Mouse (Mus musculus): Measurements from ENCODE around the gene Scn8a.

Scn8a gene

GRCm38 (mm10) chr15:100869558-100869957, at the start of gene Scn8a:
TSS of gene Scn8a (plus strand) at chr15:100869858.
- no peak for ATAC-seq (ENCODE audit: low TSS enrichment)

GRCm38 (mm10) chr15:100821824-100822223, 47.8 kb upstream of the Scn8a start:
- no peak for ATAC-seq (ENCODE audit: low TSS enrichment)

DNA sequence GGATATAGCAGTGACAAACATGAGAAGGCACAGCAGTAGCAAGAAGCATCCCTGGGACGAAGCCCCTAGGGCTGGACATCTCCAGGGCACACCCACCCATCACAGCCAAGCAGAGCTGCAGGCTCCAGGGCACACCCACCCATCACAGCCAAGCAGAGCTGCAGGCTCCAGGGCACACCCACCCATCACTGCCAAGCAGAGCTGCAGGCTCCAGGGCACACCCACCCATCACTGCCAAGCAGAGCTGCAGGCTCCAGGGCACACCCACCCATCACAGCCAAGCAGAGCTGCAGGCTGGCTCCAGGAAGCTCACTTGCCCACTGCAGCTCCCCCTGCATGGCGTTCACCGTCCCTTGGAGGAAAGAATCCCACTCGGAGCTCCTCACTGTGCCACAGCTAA, 47.3 kb upstream of the Scn8a start:
- ATAC-seq (ENCODE audit: low TSS enrichment): peak; percentile 33; the same call in 1 of the 2 replicates

- peak; percentile 53 for ATAC-seq (ENCODE audit: low TSS enrichment)
These were observed 44.3 kb upstream of the Scn8a start for GRCm38 (mm10) chr15:100825249-100825856.

DNA sequence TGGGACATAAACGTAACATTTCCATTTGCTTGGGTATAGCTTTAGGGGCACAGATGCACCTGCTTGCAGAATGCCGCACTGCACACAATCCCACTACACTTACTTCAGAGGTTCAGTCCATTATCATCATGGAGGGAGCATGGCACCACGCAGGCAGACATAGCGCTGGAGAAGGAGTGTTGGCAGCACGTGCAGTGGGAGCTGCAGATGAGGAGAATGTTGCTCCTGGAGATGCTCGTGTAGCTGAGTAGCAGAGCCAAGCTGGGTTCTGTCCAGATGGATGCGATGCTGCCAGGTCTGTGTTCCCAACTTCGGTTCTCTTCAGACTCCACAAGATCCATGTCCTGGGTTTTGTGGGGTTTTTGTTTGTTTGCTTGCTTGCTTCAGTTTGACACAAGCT, 43.6 kb upstream of the Scn8a start:
- 0 out of 2 replicates have a peak, but pooled peaks have one; percentile 8 for ATAC-seq (ENCODE audit: low TSS enrichment)

GRCm38 (mm10) chr15:100829775-100830174, 39.9 kb upstream of the Scn8a start:
- ATAC-seq (ENCODE audit: low TSS enrichment): peak; percentile 53

DNA sequence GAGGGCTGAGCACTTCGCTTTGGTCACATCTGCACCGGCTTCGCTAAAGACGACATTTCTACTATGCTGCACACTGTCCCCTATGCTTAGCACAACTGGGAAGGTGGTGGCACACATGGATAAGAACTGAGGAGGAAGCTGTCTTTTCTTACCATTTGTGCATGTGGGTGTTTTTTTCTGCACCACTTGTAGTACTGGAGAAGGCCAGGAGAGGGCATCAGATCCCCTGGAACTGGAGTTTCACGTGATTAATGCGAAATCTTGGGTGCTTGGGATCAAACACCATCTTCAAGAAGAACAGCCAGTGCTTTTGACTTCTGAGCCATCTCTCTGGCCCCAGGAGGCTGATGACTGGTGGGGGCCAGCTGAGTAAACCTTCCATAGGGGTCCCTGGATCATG, 39.0 kb upstream of the Scn8a start:
- no peak for ATAC-seq (ENCODE audit: low TSS enrichment)

DNA sequence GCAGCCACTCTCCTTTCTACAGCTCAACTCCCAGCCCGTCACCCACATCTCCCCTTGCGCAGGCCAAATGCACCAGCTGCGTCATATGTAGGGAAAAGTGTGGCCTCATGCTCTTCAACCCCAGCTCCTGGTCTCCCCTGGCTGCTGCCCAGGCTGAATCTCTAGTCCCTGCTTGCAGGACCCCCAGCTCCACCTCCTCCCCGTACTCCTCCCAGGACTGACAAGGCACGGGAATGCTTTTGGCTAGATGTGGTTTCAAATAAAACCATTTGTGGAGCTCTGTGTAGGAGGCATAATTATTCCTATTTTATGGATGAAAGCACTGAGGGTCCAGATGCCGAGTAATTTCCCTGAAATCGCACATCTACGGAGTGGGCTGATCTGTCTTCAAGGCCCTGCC, 37.5 kb upstream of the Scn8a start:
- ATAC-seq (ENCODE audit: low TSS enrichment): peak; percentile 38

DNA sequence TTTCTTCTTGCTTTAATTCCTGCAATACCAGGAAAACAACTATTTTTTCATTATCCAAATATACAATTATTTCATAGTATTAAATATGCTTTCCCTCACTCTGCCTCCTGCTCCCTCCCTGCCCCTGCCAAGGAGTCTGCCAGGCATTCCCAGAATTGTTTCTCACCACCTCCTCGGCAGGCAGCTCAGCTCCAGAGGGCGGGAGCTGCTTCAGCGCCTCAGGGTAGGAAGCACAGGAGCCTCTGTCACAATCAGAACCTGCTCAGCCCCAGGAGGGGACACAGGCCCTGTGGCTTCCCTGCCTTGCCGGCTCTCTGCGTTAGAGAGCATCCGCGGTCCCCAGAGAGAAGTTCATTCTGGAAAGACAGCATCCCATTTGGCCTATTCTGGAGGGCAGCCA, 36.9 kb upstream of the Scn8a start:
- ATAC-seq (ENCODE audit: low TSS enrichment): peak; percentile 78

- ATAC-seq (ENCODE audit: low TSS enrichment): no peak
These were observed 32.9 kb upstream of the Scn8a start for GRCm38 (mm10) chr15:100836729-100837128.

GRCm38 (mm10) chr15:100838607-100839207, 31.0 kb upstream of the Scn8a start:
- ATAC-seq (ENCODE audit: low TSS enrichment): peak; percentile 82

- no peak for ATAC-seq (ENCODE audit: low TSS enrichment)
These were observed 25.3 kb upstream of the Scn8a start for GRCm38 (mm10) chr15:100844336-100844735.

GRCm38 (mm10) chr15:100845049-100845879, 24.4 kb upstream of the Scn8a start:
- ATAC-seq (ENCODE audit: low TSS enrichment): no peak

DNA sequence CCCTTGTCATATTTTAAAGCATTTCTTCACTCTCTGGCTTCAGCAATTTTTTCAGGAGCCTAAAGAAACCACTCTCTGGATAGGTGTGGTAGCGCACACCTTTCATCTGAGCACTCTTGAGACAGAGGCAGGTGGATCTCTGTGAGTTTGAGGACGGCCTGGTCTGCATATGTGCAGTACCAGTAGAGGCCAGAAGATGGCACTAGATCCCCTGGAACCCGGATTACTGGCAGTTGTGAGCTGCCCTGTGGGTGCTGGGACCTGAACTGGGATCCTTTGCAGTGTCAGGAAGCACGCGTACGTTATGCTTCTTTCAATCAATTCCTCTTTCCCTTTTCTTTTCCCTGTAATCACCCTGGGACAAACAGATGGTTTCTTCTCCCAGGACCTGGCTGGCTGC, 22.5 kb upstream of the Scn8a start:
- ATAC-seq (ENCODE audit: low TSS enrichment): no peak

DNA sequence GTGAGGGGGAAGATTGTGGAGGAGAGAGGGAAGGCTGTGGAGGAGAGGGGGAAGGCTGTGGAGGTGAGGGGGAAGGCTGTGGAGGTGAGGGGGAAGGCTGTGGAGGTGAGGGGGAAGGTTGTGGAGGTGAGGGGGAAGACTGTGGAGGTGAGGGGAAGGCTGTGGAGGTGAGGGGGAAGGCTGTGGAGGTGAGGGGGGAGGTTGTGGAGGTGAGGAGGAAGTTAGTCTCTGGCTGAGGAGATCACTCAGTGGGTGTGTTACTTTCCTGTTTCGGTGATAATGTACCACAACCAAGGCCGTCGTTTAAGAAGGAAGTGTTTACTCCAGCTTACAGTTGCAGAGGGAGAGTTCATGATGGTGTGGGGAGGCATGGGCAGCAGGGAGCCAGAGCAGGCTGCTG, 12.1 kb upstream of the Scn8a start:
- no peak for ATAC-seq (ENCODE audit: low TSS enrichment)

DNA sequence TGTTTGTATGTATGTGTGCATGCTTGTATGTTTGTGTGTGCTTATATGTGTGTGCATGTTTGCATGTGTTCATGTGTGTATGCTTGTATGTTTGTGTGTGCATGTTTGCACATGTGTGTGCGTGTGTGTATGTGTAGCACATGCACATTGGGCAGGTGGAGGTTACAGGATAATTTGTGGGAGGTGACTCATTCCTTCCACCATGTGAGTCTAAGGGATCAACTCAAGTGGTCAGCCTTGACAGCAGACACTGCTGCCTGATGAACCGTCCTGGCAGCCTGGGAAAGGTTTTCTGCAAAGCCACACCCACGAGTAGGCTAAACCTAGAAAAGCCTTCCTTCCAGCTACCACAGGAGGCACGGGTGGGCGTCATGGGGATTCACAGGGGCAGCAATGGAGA, 8.8 kb upstream of the Scn8a start:
- ATAC-seq (ENCODE audit: low TSS enrichment): no peak

DNA sequence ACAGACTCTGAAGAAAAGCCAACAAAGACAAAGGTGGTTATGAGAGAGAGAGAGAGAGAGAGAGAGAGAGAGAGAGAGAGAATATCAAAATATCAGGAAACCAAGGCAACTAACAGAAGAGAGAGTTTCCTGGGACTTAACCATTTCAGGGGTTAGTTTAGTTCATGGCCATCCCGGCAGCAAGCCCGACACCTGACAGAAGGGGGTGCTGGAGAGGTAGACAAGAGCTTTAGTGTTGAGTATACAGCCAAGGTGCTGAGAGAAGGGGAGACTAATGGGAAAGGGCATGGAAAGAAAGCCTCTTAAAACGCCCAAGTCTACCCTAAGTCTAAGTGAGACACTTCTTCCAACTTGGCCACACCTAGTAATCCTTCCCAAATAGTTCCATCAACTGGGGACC, 4.1 kb upstream of the Scn8a start:
- ATAC-seq (ENCODE audit: low TSS enrichment): no peak

- ATAC-seq (ENCODE audit: low TSS enrichment): peak; percentile 53
These were observed 530 bp downstream of the Scn8a start for GRCm38 (mm10) chr15:100870001-100870774.

DNA sequence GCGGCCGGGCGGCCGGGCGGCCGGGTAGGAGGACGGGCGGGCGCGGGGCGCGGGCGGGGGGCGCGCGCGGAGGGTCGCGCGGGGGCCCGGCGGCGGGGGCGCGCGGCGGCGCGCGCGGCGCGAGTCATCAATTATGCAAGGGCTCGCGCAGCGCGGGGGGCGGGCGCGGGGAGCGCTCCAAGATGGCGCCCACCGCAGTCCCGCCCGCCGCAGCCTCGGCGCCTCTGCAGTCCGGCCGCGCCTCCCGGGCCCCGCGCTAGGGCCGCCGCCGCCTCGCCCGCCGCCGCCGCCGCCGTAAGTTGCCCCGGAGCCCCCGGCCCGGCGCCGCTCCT, 1.1 kb downstream of the Scn8a start:
- ATAC-seq (ENCODE audit: low TSS enrichment): peak; percentile 32; the same call in 1 of the 2 replicates

DNA sequence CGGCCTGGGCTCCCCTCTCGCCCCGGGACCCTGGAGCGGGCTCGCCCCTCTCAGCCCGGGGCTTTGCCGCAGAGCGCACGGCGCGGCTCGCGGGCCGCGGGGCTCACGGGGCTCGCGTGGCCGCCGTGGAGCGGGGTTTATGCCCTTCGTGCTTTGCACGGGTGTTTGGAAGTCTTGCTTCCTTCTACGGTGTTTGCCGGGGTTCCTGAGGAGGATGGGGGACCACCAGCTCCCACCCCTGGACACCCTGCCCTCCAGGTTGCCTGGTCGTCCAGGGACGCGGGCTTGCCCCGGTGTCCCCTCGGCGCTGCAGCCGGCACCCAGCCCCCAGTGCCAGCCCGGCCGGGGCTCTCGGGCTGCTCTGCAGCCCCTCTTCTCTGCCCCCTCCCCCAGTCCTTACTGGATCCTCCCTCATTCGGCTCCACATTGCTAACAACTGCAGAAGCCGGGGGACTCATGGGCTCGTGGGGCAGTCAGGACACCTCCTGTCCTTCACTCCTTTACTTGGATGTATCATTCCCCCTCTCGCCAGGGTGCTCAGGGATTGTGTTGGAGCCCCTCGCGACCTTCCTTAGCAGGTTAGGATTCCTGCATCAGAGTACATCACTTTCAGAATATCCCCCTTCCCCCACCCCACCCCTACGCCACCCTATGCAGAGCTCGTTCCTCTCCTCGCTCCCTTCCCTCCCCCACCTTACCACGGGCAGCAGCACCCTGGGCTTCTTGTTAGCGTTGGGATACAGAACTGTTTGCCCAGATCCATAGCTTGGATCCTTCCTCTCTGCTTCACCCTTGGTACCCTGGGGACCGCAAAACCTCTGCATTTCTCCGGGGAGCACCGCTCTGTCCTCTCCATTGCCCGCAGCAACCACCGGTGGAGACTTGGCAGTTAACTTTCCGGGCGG, 1.7 kb downstream of the Scn8a start:
- ATAC-seq (ENCODE audit: low TSS enrichment): peak; percentile 28; the same call in 1 of the 2 replicates

DNA sequence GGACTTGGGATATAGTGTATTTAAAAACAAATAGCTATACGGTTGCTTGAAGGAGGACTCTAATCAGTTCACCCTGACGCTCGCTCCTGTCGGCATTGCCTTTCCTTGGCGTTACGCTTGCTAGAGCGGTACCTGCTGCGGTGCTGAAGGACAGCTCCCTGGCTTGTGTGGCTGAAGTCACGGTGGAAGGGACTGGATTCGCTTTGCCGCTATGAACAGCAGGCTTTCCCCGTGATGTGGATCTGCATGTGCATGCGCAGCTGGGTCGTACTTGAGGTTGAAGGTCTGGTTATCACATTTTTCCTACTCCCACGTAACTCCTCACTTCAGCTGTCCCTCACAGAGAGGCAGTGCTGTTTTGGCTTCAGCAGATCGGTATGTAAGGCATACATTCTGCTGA, 3.5 kb downstream of the Scn8a start:
- ATAC-seq (ENCODE audit: low TSS enrichment): no peak

Measured in frontal cortex, adult (tissue).